Mouse (Mus musculus): ENCODE data around the gene Tmem151b.

Gene Tmem151b

GRCm38 (mm10) chr17:45511757-45512156 is 37.7 kb downstream of the Tmem151b start:
- no peak for DNase-seq (ENCODE audit: low spot score in 2 of 2)

GRCm38 (mm10) chr17:45510871-45511270 is 38.6 kb downstream of the Tmem151b start:
- DNase-seq (ENCODE audit: low spot score in 2 of 2) = no peak

GRCm38 (mm10) chr17:45506700-45507189 is 42.7 kb downstream of the Tmem151b start, which contains the start of gene Aars2:
TSS of gene Aars2 (plus strand) at chr17:45506841.
- DNase-seq (ENCODE audit: low spot score in 2 of 2) = peak; percentile 89 to 91

- no peak for DNase-seq (ENCODE audit: low spot score in 2 of 2)
Measured at GRCm38 (mm10) chr17:45505941-45506465, 43.5 kb downstream of the Tmem151b start.

GRCm38 (mm10) chr17:45503301-45503973 is 46.0 kb downstream of the Tmem151b start:
- no peak for DNase-seq (ENCODE audit: low spot score in 2 of 2)

GRCm38 (mm10) chr17:45502324-45502723 is 47.2 kb downstream of the Tmem151b start:
- no peak for DNase-seq (ENCODE audit: low spot score in 2 of 2)

DNA sequence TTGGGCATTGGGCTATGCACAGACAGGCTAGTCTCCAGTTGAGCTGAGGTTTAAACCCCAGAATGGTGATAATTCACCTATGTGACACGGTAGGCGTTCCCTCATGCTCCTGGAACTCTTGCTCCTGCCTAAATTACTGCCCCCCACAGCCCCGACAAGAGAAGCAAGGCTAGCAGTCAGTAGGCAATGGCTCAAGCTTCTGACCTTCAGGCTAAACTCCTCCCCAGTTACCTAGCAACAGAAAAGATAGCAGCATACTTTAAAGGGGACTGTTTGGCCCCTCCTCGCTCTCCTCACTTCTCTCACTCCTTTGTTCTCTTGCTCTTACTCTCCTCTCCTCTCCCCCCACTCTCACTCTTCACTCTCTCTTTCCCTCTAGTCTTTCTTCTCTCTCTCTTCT is 48.5 kb downstream of the Tmem151b start:
- DNase-seq (ENCODE audit: low spot score in 2 of 2) = no peak

DNA sequence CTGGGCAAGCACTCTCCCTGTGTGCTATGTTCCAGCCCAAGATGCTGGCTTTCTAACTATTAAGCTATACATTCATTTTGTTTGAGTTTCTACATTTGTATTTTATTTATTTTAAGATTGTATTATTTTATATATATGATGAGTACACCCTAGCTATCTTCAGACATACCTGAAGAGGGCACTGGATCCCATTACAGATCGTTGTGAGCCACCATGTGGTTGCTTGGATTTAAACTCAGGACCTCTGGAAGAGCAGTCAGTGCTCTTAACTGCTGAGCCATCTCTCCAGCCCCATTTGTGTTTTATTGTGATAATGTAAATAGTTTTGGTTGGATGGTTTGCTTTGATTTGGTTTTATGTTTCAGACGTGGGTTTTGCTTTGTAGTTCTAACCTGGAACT is 50.0 kb downstream of the Tmem151b start:
- DNase-seq (ENCODE audit: low spot score in 2 of 2) = no peak

DNA sequence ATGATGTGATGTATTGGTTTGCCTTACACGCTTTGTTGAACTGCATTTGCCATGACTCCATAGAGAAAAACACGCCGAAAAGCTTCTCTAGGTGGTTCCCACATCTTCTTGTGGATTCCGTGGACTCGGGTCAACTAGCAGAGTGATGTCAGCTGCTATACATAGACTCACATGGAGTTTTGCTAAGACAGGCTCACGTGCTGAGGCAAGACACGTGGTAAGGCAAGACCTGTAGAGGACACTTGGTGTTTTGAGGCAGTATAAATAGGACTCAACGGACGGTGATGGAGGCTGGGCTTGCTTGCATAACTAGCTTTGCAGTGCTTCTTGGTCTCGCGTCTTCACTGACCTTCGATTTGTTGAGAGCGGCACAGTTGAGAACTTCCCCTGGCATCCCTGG is 51.1 kb downstream of the Tmem151b start:
- no peak for DNase-seq (ENCODE audit: low spot score in 2 of 2)

DNA sequence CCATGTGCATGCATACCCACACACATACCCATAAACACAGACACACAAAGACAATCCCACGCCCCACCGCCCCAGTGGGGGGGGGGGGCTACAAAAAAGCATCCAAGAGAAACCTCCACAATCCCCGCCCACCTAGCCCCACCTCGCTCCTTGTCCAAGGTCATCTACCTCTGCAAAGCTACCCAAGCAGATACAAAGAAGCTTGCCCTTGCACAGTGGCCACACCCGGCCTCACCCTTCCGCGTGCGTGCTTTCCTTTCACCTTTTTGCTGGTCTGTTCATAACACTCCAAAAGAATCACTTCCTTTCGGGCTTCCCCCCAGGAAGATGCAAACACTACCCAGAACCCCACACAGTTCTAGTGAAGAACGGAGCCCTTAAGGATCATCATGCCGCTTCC is 54.1 kb downstream of the Tmem151b start:
- DNase-seq (ENCODE audit: low spot score in 2 of 2) = no peak

Data from spleen, postnatal 36 days (tissue).